Comparison of ENCODE assay signal across 8 mouse cellular contexts in genomic region chr12:25098561-25099312, GRCm38 (mm10). TPM values are rescaled to one million over a fixed set of nuclear protein-coding genes. Genes with fewer than 3 reads are reported as not detected.
DNase-seq lines count a peak whose midpoint lies in the region; ATAC-seq and TF ChIP-seq lines count a peak whose summit lies in the region.

No protein-coding gene starts in this region.

- TF ChIP-seq CTCF in heart, postnatal 0 days (IDR thresholded peaks at IDR 0.05; ENCODE audit: low read depth), result no peak

- no peaks in the 10 kb centered on the region for H3K9me3 ChIP-seq in forebrain, embryonic 12.5 days
- no peaks in the 10 kb centered on the region for H3K9me3 ChIP-seq in heart, postnatal 0 days (replicated peaks; ENCODE audit: control insufficient read depth, low read length)
- no peaks in the 10 kb centered on the region for H3K9me3 ChIP-seq in liver, embryonic 16.5 days (replicated peaks; ENCODE audit: control insufficient read depth, low read length)
- no peaks in the 10 kb centered on the region for H3K9me3 ChIP-seq in neural tube, embryonic 14.5 days (ENCODE audit: control insufficient read depth, low read length)

- peak overlapping the region; percentile 77 for H3K9ac ChIP-seq in forebrain, embryonic 12.5 days
- peak overlapping the region; percentile 56 for H3K9ac ChIP-seq in heart, postnatal 0 days (replicated peaks; ENCODE audit: low read depth, low read length)
- peak overlapping the region; percentile 43 for H3K9ac ChIP-seq in liver, embryonic 16.5 days (ENCODE audit: low read depth, low read length)
- H3K9ac ChIP-seq in neural tube, embryonic 14.5 days (replicated peaks; ENCODE audit: low read depth, low read length), result peak overlapping the region; percentile 67

- peak; percentile 30 for ATAC-seq in CD4-positive, CD25-positive, alpha-beta regulatory T cell, adult 4 months
- ATAC-seq in forebrain, embryonic 12.5 days (ENCODE audit: low FRiP score), result peak; percentile 80
- peak; percentile 77 for ATAC-seq in heart, postnatal 0 days (ENCODE audit: insufficient read depth, low read depth)
- peak; percentile 70 for ATAC-seq in liver, embryonic 16.5 days (ENCODE audit: low read depth)
- peak; percentile 80 for ATAC-seq in neural tube, embryonic 14.5 days (ENCODE audit: low read depth)

- H3K4me3 ChIP-seq in brown adipose tissue, adult 24 weeks (ENCODE audit: insufficient read depth, low read depth, low read length), result peak overlapping the region; percentile 75
- peak overlapping the region; percentile 52 for H3K4me3 ChIP-seq in forebrain, embryonic 12.5 days (replicated peaks)
- H3K4me3 ChIP-seq in heart, postnatal 0 days (ENCODE audit: low read depth, low read length), result peak overlapping the region; percentile 53
- H3K4me3 ChIP-seq in liver, embryonic 16.5 days (ENCODE audit: low read depth, low read length), result peak overlapping the region; percentile 55
- H3K4me3 ChIP-seq in neural tube, embryonic 14.5 days (ENCODE audit: low read depth, low read length), result peak overlapping the region; percentile 47

- H3K27ac ChIP-seq in brown adipose tissue, adult 24 weeks (replicated peaks; ENCODE audit: low read depth, low read length), result peak overlapping the region; percentile 95
- peak overlapping the region; percentile 93 for H3K27ac ChIP-seq in forebrain, embryonic 12.5 days
- H3K27ac ChIP-seq in heart, postnatal 0 days (ENCODE audit: low read depth), result peak overlapping the region; percentile 95
- peak overlapping the region; percentile 87 for H3K27ac ChIP-seq in liver, embryonic 16.5 days (ENCODE audit: low read length)
- peak overlapping the region; percentile 94 for H3K27ac ChIP-seq in neural tube, embryonic 14.5 days (ENCODE audit: low read depth, low read length)

- H3K36me3 ChIP-seq in forebrain, embryonic 12.5 days (replicated peaks), result no peaks in the 10 kb centered on the region
- no peaks in the 10 kb centered on the region for H3K36me3 ChIP-seq in heart, postnatal 0 days (replicated peaks; ENCODE audit: control insufficient read depth, insufficient read depth, low read length)
- no peaks in the 10 kb centered on the region for H3K36me3 ChIP-seq in liver, embryonic 16.5 days (ENCODE audit: control insufficient read depth, insufficient read depth)
- H3K36me3 ChIP-seq in neural tube, embryonic 14.5 days (ENCODE audit: control insufficient read depth, insufficient read depth, low read length), result no peaks in the 10 kb centered on the region

- peak; percentile 51; the same call in 1 of the 2 replicates for TF ChIP-seq EP300 in heart, postnatal 0 days (IDR thresholded peaks at IDR 0.05; ENCODE audit: low read depth)

- H3K27me3 ChIP-seq in forebrain, embryonic 12.5 days, result peaks cover 8% of the 10 kb centered on the region; the same call in 1 of the 2 replicates
- no peaks in the 10 kb centered on the region for H3K27me3 ChIP-seq in heart, postnatal 0 days (ENCODE audit: control insufficient read depth, insufficient read depth, low read length)
- H3K27me3 ChIP-seq in liver, embryonic 16.5 days (ENCODE audit: control insufficient read depth, insufficient read depth, low read depth, low read length), result peaks cover 79% of the 10 kb centered on the region
- no peaks in the 10 kb centered on the region for H3K27me3 ChIP-seq in neural tube, embryonic 14.5 days (ENCODE audit: control insufficient read depth, insufficient read depth, low read length)

- DNase-seq in heart, postnatal 0 days (ENCODE audit: low spot score), result peak; percentile 86
- DNase-seq in kidney, postnatal 4 days, result peak; percentile 94 to 97
- peak; percentile 90 for DNase-seq in testis, postnatal 14 days (ENCODE audit: low spot score)

- peaks cover 14% of the 10 kb centered on the region for H3K4me1 ChIP-seq in brown adipose tissue, adult 24 weeks (ENCODE audit: control insufficient read depth, insufficient read depth, insufficient read length, low read length)
- H3K4me1 ChIP-seq in forebrain, embryonic 12.5 days, result peaks cover 48% of the 10 kb centered on the region
- H3K4me1 ChIP-seq in heart, postnatal 0 days (ENCODE audit: control insufficient read depth, insufficient read depth), result peaks cover 26% of the 10 kb centered on the region
- peaks cover 2% of the 10 kb centered on the region for H3K4me1 ChIP-seq in liver, embryonic 16.5 days (ENCODE audit: control insufficient read depth, low read depth, low read length)
- peaks cover 31% of the 10 kb centered on the region for H3K4me1 ChIP-seq in neural tube, embryonic 14.5 days (ENCODE audit: control insufficient read depth, insufficient read depth, low read length)

- peak overlapping the region; percentile 95 for H3K4me2 ChIP-seq in forebrain, embryonic 12.5 days
- H3K4me2 ChIP-seq in heart, postnatal 0 days (ENCODE audit: low read depth, low read length), result peak overlapping the region; percentile 76
- H3K4me2 ChIP-seq in liver, embryonic 16.5 days (ENCODE audit: low read depth, low read length), result peak overlapping the region; percentile 70
- H3K4me2 ChIP-seq in neural tube, embryonic 14.5 days (ENCODE audit: low read depth, low read length), result peak overlapping the region; percentile 91

- WGBS in forebrain, embryonic 12.5 days, result 1% methylated on average over 61 of the region's 61 CpGs
- WGBS in heart, postnatal 0 days, result 0% methylated on average over 61 of the region's 61 CpGs
- WGBS in liver, embryonic 16.5 days (ENCODE audit: insufficient replicate concordance), result under 1% methylated on average over 58 of the region's 61 CpGs
- WGBS in neural tube, embryonic 14.5 days, result under 1% methylated on average over 61 of the region's 61 CpGs

RNA-seq across cellular contexts. Expression of gene Id2, which starts 1.8 kb away (rescaled TPM):
- polyA plus RNA-seq in CD4-positive, CD25-positive, alpha-beta regulatory T cell, adult 4 months (2017; shearing (Covaris generic)), result 100 to 1,000 TPM; 249 to 258 TPM
- polyA plus RNA-seq in brown adipose tissue, adult 24 weeks (2012; ENCODE audit: insufficient read depth, insufficient read length, missing spikeins), result 40.6 and 60.6 TPM in 2 replicates
- 163 TPM in 2 replicates for polyA plus RNA-seq in forebrain, embryonic 12.5 days (2016; fragmentation: Nextera tagmentation; extraction: Ambion mirVana)
- total RNA-seq in heart, postnatal 0 days (2014; rRNA removed; ENCODE audit: low replicate concordance), result 57.7 and 83.7 TPM in 2 replicates
- 131 and 136 TPM in 2 replicates for polyA plus RNA-seq in heart, postnatal 0 days (2015; fragmentation: Nextera tagmentation; extraction: Ambion mirVana)
- 127 and 140 TPM in 2 replicates for polyA plus RNA-seq in liver, embryonic 16.5 days (2015; fragmentation: Nextera tagmentation; extraction: Ambion mirVana)
- polyA plus RNA-seq in neural tube, embryonic 14.5 days (2014; fragmentation: Nextera tagmentation; extraction: Ambion mirVana), result 371 and 388 TPM in 2 replicates

Comparison
In these comparisons a context has a peak if more than half of its experiments do, and no peak if none do; other contexts are left out.
1. Peak in every context shown above with its lines: DNase-seq, ATAC-seq, H3K4me3 ChIP-seq and H3K27ac ChIP-seq.
2. ATAC-seq: peak in every context shown above with its lines; median percentile 80 in forebrain, embryonic 12.5 days; 80 in neural tube, embryonic 14.5 days; 77 in heart, postnatal 0 days; 70 in liver, embryonic 16.5 days; 30 in CD4-positive, CD25-positive, alpha-beta regulatory T cell, adult 4 months.